Mouse (Mus musculus) liver, postnatal 0 days (tissue): ENCODE measurements around the gene Dusp27.

Experiments
- CTCF ChIP-seq: sonication (generic); IDR thresholded peaks from 2 replicates; pipeline ENCODE4 v1.5.1; 2016; ENCODE audit warnings: antibody characterized with exemption, low read depth
- EP300 ChIP-seq: IDR thresholded peaks from 2 replicates; pipeline ENCODE4 v1.6.1; 2016; ENCODE audit warnings: antibody characterized with exemption, low read depth, mild to moderate bottlenecking

DNA sequence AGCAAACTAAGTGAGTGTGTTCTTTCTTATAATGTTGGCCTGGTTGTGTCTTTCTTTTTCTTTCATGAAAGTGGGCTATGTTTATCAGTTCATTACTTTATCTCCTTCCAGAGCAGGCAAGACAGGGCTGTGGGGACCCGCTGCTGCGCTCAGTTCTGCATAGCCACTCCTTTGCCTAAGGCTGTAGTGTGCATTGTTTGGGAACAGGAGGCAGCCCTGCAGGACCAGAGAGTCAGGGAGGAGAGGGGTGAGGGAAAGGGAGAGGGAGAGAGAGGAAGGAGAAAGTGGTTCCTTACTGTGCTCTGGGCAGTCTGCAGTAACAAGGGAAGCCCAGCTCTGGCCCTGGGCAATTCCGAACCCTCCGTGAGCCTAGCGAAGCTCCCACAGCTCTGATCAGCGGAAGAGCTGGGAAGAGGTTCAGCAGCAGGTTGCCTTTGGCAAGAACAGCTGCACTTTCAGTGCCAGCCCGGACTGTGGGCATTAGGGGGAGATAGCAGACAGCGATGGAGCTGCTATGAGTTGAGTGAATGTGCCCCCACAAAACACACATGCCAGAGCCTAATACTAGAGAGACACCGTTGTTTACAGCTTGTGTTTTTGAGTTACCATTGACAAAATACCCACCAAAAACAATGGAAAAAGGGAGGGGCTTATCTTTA is 71.5 kb downstream of the Dusp27 start:
- TF ChIP-seq EP300 (no peak), CTCF (no peak)
